Mouse (Mus musculus) adrenal gland, postnatal 10 days (tissue): ENCODE results near the gene Spc24. TPM values are rescaled to one million over a fixed set of nuclear protein-coding genes. Genes with fewer than 3 reads are reported as not detected.
A peak's percentile ranks its signal among the peaks of the same experiment; 100 is the strongest.
"Not testable (repeated sequence)": the region's sequence is repeated elsewhere in the genome, so short reads cannot be mapped to it uniquely, and the experiment has no call there.

Experiments
- DNase-seq: peaks from one replicate; pipeline ENCODE4 v3.0.0; 2021; ENCODE audit warnings: mixed read lengths
- long read RNA-seq, 2 experiments: library from polyadenylated mRNA; stranded (forward); transcript quantifications; one replicate each; pipeline ENCODE4 v2.0.0; 2021
- total RNA-seq, 2 experiments: library from RNA; stranded (reverse); gene quantifications; 2 replicates each; pipeline ENCODE4 v1.2.3; 2021

Spc24 gene
- total RNA-seq: 10 to 100 TPM; 12.6 to 14.3 TPM
- long read RNA-seq, experiment 1, transcript Spc24-201 (5 exons, 1,366 nt): major isoform, 18 of 23 reads
- long read RNA-seq, experiment 1, partial matches to known transcripts: 2 of 23 reads
- long read RNA-seq, experiment 1, other reads (novel, unspliced or antisense): 3 of 23 reads
- long read RNA-seq, experiment 2, transcript Spc24-201 (5 exons, 1,366 nt): major isoform, 12 of 16 reads
- long read RNA-seq, experiment 2, partial matches to known transcripts: 1 of 16 reads
- long read RNA-seq, experiment 2, other reads (novel, unspliced or antisense): 2 of 16 reads

- peak; percentile 96 for DNase-seq
These were observed at the start of gene Spc24 for GRCm38 (mm10) chr9:21760155-21761088. Spc24 (minus strand) TSS chr9:21760303.

GRCm38 (mm10) chr9:21808561-21808960, 48.5 kb upstream of the Spc24 start:
- DNase-seq: no peak

DNA sequence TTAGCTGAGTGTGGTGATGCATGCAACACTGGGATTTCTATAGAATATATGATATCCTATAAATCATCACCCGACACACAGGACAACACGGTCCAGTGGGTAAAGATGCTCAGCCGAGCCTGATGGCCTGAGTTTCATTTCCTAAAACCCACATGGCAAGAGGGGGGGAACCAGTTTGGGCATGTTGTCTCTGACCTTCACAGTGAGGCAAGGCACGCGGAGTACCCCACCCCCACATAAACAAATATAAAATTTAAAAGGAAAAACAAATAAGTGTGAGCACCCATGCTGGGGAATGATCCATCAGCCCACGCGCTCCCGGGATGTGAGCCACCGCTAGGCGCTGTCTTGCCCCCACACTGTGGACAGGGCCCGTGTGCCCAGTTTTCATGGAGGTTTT, 46.9 kb upstream of the Spc24 start:
- DNase-seq: no peak

DNA sequence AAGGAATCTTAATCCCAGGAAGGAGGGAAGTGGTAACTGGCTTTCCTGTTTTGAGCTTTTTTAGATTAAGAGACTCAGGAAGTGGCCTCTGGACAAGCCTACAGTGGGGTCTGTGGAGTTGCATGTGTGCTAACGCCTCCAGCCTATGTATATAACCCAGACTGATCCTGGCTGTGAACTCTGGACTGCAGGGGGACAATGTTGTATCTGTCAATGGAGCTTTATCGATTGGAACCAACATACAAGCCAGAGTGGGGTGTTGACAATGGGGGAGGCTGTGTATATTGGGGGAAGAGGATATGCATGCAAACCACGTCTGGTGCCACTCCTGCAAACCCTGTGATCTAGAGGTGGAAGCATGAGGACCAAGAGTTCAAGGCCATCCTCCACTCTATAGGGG, 46.3 kb upstream of the Spc24 start:
- DNase-seq: no peak

DNA sequence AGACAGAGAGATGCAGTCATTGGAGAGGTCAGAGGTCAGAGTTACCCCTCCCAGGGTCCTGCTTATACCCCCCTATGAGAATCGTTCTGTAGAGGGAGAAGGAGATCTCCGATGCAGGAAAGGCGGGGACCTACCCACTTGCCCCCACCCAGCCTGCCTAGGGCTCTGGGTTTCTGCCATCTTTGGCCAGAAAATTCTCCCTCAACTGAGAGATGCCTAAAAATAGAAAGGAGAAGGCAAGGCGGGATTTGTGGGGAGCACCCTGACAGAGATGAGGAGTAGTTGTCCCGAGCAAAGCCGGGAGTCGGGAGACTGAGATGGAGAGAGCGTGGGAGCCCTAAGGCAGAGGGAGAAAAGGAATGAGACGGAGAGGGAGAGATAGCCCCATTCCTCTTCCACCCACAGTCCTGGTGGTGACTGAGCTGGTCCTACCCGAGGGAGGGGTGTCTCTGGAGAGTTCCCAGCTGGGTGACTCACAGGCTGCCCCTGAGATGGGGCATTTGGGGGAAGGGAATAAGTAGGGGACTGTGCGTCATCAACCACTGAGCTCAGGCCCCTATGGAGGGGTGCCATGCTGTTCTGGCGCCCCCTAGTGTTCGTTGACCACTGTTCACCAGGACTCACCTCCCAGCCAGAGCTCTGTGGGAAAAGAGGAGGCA, 44.0 kb upstream of the Spc24 start:
- peak; percentile 92 for DNase-seq

- DNase-seq: no peak
These were observed 41.5 kb upstream of the Spc24 start for GRCm38 (mm10) chr9:21801591-21801990.

DNA sequence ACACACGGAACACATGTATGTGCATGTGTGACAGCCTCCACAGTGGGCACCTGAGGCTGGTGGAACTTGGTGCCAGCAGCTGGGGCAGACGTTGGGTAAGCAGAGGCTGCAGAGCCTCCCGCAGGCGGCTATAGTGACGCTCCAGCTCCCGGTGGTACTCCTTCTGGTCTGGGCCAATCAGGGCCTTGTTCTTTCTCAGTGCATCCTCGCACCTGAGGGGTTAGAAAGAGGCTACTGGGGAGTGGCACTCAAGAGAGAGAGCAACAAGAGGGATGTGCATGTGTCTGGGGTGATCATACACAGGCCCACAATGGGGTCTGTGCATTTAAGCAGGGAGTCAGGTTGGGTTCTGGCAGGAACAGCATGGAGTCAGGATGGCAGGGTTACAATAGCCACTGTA, 41.0 kb upstream of the Spc24 start:
- DNase-seq: no peak

GRCm38 (mm10) chr9:21799010-21799350, 38.9 kb upstream of the Spc24 start:
- no peak for DNase-seq

GRCm38 (mm10) chr9:21798345-21799009, 38.4 kb upstream of the Spc24 start, which contains the start of gene Kank2:
Kank2 (minus strand) TSS chr9:21798744.
- peak; percentile 95 for DNase-seq

- DNase-seq: peak; percentile 80
These were observed 37.8 kb upstream of the Spc24 start for GRCm38 (mm10) chr9:21797921-21798344.

DNA sequence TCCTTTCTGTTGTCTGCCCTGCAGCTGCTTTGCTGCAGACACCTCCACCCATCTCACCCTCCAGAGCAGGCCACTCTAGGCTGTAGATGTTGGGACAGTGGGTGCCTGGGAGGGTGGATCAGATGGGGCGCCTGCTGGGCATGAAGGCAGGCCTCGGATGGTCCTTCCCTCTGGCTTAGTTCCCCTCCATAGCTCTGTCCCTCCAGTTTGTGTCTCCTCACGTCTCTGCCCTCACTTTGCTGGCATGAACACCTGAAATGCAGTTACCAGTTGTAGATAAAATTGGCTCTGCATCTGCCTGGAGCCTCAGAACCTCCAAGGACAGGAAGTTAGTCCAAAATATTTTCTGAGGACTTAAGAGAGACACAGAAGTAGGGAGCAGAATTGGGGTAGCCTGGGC, 36.8 kb upstream of the Spc24 start:
- DNase-seq: no peak

- no peak for DNase-seq
These were observed 36.2 kb upstream of the Spc24 start for GRCm38 (mm10) chr9:21796259-21796658.

- DNase-seq: no peak
These were observed 35.5 kb upstream of the Spc24 start for GRCm38 (mm10) chr9:21795579-21795978.

DNA sequence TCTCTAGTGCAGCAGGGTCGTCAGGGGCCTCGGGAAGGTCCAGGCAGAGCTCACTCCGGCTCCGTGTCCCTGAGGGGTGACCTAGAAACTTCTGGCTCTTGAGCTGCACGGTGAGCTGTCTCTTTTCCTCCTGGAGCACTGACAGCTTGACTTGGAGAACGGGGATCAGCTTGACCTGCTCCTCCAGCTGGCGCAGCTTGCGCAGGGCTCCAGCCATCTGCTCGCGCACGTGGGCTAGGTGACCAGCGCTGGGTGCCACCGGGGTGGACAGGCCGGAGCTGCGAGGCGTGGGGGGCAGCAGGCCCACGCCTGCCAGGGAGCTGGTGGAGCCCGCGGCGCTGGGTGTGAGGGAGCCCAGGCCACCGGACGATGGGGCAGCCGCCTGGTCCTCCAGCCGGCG, 34.8 kb upstream of the Spc24 start:
- no peak for DNase-seq

DNA sequence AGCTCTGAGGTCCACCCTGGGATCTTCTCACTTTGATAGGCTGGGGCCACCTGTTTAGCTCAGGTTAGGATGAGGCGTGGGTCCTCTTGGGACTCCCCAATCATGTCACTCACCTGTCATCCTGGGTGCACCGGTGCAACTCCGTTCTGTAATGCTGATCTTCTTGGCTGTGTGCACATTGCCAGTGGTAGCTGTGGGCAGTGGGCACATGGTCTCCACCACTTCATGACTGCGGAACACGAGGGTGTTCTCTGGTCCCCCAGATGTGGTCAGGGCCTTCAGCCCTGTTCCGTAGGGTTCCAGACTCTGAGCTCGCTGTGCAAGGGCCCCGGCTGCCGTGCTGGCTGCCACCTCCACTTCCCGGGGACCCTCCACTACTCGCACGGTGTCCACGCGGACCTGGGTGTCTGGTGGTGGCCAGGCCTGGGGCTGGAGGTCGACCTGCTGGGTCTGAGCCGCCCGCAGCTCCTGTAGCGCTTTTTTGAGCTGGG, 34.3 kb upstream of the Spc24 start:
- DNase-seq: no peak

GRCm38 (mm10) chr9:21793507-21793906, 33.4 kb upstream of the Spc24 start:
- DNase-seq: not testable (repeated sequence)

DNA sequence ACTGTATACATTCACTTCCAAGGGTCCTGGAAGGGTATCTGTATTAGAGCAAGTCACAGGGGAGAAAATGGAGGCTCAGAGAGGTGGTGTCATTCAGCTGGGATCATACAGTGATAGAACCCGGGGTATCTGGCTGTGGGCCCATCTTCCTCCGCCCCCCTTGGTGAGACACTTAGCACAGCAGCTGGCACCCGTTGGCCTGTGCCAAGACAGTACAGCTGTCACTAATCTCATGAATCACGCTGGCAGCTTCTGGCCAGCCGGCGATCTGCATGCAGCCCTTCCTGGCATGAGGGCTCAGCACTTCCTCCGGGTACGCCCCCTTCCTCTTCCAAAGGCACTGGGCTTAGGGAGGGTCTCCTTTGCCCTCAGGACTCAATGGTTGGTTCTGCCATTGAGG, 32.5 kb upstream of the Spc24 start:
- peak; percentile 56 for DNase-seq

DNA sequence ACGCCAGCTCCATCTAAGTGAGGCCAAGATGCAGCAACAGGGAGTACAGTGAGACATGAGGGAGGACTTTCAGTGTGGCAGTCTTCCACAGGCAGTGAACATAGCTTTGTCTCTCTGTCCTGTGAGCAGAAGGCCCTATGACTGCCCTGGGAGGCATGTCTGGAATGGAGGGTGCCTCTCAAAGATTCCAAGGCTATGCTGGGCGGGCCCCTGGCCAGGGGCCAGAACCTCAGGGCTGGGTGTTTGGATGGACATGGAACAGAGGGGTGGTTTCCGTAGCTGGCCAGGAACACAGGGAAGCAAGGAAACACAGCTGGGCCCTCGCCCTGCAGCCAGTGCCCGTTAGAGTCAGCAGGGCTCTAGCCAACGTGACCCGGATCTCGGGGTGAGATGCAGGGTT, 31.8 kb upstream of the Spc24 start:
- peak; percentile 92 for DNase-seq

DNA sequence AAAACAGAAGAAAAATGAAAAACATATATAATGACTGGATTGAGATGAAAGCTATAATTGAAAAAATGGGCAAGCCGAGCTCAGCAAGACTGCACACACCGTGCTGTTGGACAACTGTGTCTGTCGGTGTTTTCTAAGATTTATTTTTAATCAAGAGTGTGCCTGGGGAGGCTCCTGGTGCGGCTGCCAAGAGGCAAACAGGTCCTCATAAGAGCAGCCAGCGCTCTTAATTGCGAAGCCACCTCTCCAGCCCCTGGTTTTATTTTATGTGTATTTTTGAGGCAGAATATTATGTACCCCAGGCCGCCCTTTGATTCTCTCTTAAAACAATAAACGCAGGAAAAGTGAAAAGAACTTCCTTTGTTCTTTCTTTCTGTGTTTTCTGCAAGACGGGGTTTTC, 28.1 kb upstream of the Spc24 start:
- no peak for DNase-seq

DNA sequence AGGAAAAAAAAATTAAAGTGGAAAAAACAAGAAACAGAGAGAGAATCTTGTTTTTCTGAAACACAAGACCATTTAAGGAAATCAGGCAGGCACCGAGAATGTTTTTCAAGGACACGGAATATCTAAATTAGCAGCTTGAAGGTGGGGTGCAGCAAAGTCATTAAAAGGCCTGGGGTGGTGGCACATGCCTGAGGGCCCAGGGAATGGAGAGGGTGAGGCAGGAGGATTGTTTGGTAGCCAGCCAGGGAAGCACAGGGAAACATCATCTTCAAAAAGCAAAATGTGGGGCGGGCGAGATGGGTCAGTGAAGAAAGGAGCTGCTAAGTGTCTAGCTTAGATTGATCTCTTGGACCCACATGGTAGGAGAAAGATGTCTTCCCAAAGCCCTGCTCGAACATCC, 27.6 kb upstream of the Spc24 start:
- DNase-seq: no peak

DNA sequence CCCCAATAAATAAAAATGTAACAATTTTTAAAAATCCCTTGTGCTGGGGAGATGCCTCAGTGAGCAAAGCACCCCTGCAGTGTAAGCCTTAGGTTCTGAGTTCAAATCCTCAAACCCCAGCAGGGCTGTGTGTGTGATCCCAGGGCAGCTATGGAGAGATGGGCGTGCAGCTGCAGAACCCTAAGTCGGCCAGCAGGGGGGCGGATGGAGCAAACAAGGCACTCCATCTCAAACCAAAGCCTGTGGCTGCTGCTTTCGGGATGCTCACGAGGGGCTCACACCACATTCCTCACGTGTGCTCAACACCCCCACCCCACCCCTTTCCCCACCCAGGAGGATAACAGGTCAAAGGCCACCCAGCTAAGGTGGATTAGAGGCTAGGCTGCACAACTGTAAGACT, 26.8 kb upstream of the Spc24 start:
- peak; percentile 81 for DNase-seq

DNA sequence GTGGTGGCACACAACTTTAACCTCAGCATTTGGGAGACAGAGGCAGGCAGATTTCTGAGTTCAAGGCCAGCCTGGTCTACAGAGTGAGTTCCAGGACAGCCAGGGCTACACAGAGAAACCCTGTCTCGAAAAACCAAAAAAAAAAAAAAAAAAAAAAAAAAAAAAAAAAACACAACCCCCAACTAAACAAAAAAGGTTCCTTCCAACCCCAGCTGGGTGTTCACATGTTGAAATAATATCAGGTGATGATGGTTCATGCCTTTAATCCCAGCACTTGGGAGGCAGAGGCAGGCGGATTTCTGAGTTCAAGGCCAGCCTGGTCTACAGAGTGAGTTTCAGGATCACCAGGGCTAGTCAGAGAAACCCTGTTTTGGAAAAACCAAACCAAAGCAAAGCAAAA, 26.2 kb upstream of the Spc24 start:
- not testable (repeated sequence) for DNase-seq
